Mouse (Mus musculus) adrenal gland, postnatal 4 days (tissue): ENCODE measurements around the gene Agt. TPM values are rescaled to one million over a fixed set of nuclear protein-coding genes. Genes with fewer than 3 reads are reported as not detected.

Experiments used
- DNase-seq, 2 experiments: peaks; one replicate each; pipeline ENCODE4 v3.0.0; 2021 to 2022; ENCODE audit warnings: low spot score in 2 of 2, mixed read lengths in 2 of 2
- total RNA-seq, 2 experiments: library from RNA; stranded (reverse); gene quantifications; 2 replicates each; pipeline ENCODE4 v1.2.3; 2021

The Agt gene
- total RNA-seq, 2 experiments from 2014 or later = 8.3 to 104 TPM

DNA sequence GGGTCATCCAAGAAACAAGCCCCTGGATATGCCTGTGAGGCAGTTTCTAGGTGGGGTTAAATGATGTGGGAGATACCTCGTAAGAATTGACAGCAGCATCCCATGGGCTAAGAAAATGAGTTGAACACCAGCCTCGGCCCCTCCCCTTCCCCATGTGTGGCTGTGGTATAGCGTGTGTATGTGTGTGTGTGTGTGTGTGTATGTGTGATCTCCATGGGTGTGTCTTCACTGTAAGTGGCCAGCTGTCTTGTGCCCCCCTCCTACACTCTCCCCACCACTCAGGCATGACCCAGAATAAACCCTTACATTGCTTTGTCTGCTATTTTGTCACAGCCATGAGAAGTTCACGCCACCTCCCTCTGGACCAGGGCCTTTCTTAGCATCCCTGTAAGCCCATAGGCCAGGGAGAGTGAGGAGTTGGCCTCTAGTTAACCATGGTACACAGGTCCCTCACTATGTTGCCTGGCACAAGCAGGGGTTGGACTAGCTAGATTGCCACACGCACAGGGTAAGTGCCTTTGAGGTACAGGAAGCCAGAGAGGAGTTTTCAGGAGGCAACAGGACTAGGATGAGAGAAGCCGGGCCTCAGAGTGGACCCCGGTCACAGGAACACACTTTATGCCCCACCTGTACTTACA lies 14.3 kb downstream of the Agt start:
- DNase-seq = no peak

- DNase-seq = no peak
Measured at GRCm38 (mm10) chr8:124551011-124551661, 18.4 kb downstream of the Agt start.

DNA sequence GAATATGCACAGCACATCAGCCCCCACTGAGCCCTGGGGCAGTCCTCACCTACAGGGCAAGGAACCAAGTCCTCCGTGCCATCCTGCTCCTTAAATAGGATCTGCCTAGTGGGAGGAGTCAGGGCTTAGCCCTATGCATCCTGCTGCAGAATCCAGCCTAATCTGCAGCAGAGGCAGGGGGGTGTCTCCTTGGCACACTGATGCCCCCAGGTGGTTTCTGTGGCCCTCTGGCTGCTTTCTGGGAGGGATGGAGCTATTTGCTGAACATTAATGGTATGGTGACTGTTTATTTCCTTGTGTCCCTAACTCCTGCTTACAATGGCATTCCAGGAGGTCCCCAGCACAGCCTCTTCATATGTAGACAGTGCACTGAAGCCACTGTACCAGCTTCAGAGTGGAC lies 21.3 kb downstream of the Agt start:
- DNase-seq = no peak

DNA sequence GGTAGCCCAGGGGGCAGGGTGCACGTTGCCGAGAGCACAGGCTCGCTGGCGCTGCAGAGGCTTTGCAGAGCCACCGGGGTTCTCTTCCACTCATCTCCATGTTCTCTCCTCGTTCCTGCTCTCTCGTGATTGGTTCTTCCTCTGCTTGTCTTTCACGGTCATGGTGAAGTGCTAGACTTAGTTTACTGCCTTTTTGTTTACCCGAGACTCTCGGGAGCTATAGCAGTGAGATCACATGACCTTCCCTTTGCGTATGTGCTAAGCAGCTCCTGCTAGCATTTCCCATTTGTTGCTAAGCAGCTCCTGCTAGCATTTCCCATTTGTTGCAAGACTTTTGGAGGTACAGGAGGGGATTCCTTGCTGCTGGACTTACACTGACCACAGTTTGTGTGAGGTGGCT lies 22.2 kb downstream of the Agt start:
- no peak for DNase-seq

- no peak for DNase-seq
Measured at GRCm38 (mm10) chr8:124546815-124547214, 22.7 kb downstream of the Agt start.

GRCm38 (mm10) chr8:124546371-124546770 lies 23.1 kb downstream of the Agt start:
- DNase-seq = no peak

DNA sequence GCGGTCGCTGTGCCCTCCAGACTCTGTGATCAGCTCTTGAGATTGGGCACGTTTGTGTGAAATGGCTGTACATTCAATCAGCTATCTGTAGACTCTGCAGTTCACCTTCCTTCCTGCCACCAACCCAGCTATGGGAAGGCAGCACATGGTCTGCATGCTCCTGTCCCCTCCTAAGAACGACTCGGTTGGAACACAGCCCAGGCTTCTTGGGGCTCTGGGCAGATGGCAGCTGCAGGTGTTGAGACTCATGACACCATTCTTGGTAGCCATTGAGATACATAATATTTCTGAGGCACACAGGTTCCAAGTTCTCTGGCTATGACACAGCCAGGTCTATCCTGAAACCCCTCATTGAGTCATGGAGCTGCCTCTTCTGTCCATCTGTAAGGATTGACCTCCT lies 26.2 kb downstream of the Agt start:
- DNase-seq = no peak

DNA sequence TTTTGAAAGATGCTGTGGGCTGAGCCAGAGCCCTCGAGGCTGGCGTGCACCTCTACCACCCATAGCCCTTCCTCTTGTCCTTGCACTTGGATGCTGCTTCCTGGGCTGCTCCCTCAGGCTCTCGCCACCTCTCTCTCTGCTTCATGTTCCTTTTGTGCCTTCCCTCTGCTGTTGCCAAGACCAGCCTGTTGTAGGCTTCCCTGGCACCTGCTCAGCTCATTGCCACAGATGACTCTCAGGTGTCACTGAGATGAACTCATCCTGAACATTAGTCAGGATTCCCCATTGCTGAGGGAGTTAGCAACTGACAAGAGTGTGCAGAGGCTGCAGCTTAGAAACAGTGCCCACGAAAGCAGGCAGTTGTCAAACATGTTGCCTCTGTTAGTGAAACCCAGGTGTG lies 27.5 kb downstream of the Agt start:
- DNase-seq = no peak

- no peak for DNase-seq
Measured at GRCm38 (mm10) chr8:124540906-124541305, 28.6 kb downstream of the Agt start.

DNA sequence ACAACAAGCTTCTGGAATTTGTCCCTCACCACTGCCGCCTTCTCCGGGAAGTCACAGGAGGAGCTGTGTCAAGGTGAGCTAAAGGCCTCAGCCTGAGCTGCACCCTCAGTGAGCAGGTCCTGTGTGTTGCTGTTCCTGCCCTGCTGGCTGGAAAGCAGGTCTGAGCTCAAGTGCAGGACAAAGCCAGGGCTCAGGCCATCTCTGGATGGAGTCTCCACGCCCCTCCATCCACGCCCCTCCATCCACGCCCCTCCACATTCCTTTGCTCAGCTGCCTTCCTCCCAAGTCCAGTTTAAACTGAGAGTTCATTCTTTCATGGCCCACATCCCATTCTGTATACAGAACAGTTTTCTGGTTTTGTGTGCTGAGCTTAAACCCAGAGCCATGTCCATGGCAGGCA lies 34.1 kb downstream of the Agt start:
- DNase-seq = no peak

GRCm38 (mm10) chr8:124532626-124533025 lies 36.9 kb downstream of the Agt start:
- no peak for DNase-seq

DNA sequence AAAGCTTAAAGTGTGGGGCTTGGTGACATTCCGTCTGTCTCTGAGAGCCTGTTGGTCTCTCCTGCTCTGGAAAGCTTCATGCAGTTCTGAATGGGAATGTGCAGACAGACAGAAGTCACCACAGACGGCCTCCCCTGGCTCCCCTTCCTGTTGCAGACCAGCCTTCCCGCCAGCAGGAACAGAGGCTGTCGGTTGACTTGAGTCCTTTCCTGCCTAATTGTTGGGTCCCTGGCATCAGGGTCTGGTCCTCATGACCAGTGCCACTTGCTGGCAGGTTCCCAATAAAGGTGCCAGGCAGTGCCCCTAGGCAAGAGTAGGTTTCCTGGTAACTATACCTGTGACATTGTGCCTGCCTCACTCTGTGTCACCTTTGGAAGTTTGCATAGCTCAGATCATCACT lies 38.5 kb downstream of the Agt start:
- no peak for DNase-seq

GRCm38 (mm10) chr8:124530556-124530955 lies 39.0 kb downstream of the Agt start:
- DNase-seq = no peak

DNA sequence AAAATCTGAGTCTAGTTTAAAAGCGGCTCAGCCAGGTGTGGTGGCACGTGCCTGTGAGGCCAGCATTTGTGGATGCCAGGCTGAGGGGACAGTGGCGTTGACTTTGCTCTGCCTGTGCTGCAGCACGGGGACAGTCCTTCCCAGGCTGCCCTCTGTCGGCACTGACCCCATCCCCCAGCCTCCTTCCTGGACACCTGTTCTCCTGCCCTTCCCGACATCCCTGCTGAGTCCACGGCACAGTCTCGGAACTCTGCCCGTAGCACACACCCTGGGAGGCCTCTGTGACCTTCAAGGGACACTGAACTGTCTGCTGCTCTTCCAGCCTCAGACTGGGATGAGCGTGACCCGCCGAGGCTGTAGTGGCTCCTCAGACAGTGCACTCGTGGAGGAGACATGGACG lies 39.4 kb downstream of the Agt start:
- DNase-seq = no peak

DNA sequence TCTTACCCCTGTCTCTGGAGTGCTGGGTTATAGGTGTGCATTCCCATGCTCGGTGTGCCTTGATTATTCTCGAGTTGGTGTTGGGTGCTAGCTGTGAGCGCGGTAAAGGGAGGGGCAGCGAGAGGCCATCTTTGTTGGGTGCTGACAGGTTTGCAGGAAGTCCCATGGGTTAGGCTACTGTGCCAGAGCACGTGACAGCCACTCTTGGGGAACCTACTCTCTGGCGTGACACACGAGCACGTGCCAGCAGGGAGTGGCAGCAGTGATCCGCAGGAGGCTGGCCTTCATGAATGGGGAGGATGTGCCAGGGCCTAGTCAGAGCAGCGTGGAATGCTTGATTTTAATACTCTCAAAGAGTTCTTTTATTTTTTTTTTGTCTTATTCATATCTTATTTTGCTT lies 43.2 kb downstream of the Agt start:
- no peak for DNase-seq

DNA sequence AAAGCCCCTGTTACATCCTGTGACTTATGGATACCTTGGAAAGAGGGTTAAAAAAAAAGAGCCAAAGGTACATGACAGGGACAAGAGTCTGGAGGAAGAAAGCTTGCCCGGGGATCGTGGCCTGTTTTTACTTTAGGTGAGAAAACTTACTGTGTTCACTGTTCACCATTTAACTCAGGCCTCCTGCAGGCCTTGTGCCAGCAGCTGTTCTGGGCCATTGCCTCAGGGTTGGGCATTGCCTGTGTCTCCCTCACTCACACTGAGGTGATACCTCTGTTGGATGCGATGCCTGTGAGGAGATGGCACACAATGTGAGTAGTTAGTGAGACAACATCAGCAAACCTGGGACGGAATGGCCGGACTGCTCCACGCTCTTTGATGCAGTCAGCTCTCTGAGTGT lies 47.6 kb downstream of the Agt start:
- no peak for DNase-seq

GRCm38 (mm10) chr8:124520249-124521080 lies 49.0 kb downstream of the Agt start, which contains the start of gene Cog2:
Gene Cog2 (plus strand): TSS chr8:124520767.
- peak; percentile 75 to 79 for DNase-seq

DNA sequence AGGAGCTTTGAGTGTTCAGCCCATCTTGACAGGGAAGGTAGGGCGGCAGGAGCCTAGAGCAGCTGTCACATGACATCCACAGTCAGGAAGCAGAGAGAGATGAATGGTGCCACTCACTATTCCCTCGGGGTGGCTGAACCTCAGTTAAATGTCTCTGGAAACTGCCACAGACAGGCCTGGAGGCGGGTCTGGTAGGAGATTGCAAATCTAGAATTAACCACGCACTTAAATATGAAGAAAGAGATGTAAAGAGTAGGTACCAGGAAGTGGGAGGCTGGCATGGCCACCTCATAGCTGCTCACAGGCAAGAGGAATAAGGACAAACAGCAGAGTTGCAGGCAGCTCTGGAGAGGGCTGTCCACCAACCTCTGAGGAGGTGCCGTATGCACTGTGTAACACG lies 52.4 kb downstream of the Agt start:
- no peak for DNase-seq

- DNase-seq = no peak
Measured at GRCm38 (mm10) chr8:124516525-124516924, 53.0 kb downstream of the Agt start.

DNA sequence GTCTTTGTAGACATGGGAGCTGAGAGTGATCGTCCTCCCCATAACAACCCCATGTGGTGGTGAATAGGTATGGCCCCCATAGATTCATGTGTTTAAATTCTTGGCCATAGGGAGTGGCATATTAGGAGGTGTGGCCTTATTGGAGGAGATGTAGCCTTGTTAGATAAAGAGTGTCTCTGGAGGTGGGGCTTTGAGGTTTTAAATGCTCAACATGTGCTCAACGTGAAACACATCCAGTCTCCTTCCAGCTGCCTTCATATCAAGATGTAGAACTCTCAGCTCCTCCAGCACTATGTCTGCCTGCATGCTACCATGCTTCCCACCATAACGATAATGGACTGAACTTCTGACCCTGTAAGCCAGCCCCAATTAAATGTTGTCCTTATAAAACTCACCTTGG lies 53.5 kb downstream of the Agt start:
- DNase-seq = no peak

DNA sequence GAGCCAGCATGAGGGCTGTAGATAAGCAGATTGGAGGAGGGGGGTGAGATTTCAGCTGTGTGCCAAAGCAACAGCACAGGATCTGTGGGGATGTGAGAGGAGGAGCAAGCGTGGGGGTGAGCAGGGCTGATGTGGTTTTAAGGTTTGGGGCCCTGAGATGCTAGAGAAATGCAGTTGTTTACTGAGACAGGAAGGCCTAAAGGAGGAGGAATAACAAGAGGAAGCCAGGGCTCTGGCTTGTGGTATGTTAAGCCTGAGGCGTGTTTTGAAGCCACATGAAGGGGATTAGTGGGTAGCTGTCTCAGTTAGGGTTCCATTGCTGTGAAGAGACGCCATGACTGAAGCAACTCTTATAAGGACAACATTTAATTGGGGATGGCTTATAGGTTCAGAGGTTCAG lies 60.4 kb downstream of the Agt start:
- DNase-seq = no peak

GRCm38 (mm10) chr8:124508321-124508695 lies 61.2 kb downstream of the Agt start:
- no peak for DNase-seq
